Mouse (Mus musculus): ENCODE results near the gene Tab1.

Tab1 gene

DNA sequence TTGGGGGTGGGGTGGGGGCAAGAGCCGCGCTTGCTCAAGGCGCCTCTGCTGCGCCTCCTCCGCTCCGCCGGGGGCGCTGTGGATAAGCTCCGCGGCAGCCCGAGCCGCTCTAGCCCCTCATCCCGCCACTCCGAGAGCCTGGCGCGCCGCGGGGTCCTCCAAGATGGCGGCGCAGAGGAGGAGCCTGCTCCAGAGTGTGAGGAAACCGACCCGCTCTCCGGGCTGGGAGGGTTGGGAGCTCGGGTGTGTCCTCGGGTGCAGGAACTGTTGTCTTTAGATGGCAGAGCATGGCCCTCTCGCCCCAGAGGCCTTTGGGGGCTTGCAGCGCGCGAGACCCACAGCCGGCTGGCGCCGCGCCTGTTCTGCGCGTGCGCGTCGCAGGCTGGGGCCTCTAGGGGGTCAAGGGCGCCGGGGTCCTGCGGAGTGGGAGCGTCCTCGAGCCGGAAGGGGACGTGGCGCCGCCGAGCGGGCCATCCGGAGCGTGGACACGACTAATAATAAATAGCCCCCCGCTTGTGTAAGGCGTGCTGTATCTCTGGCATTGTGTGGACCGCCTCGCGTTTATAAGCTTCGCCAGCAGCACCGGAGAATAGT, at the start of gene Tab1:
Gene Tab1 (plus strand): TSS at position 135 of the 594 bp plus-strand sequence.
- peak; percentile 91 for DNase-seq

DNA sequence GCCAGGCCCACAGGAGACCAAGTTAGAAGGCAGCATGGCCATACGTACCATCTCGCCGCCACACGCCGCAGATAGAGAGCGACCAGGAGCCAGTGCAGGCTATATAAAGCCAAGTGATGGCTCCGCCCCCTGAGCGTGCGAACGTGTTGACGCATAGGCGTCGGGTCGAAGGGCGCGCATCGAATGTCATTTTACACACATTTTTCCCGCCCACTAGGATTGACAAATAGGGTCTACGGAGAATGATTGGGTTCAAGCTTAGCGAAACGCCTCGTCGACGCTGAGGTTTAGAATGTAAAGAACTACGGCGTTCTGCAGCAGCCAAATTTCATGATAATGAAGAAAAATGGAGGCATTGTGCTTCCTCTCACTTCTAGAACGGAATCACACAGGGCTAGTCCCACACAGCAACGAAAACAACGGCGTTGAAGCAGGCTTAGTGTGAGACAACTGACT, 49.6 kb upstream of the Tab1 start:
- DNase-seq = peak; percentile 97

DNA sequence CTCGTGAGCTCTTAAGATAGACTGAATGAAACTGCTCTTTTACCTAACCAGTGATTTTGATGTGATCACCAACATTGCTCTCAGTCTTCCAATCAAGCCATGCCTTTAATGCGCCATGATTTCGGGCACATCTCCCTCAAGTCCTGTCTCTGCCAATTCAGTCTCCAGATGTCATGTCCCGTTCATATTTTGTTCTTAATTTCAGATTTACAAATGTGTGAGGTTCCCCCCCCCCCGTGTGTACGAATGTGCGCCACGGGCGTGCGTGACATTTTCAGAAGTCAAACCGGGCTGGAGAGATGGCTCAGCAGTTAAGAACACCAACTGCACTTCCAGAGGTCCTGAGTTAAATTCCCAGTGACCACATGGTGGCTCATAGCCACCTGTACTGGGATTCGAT, 49.2 kb upstream of the Tab1 start:
- DNase-seq = no peak

DNA sequence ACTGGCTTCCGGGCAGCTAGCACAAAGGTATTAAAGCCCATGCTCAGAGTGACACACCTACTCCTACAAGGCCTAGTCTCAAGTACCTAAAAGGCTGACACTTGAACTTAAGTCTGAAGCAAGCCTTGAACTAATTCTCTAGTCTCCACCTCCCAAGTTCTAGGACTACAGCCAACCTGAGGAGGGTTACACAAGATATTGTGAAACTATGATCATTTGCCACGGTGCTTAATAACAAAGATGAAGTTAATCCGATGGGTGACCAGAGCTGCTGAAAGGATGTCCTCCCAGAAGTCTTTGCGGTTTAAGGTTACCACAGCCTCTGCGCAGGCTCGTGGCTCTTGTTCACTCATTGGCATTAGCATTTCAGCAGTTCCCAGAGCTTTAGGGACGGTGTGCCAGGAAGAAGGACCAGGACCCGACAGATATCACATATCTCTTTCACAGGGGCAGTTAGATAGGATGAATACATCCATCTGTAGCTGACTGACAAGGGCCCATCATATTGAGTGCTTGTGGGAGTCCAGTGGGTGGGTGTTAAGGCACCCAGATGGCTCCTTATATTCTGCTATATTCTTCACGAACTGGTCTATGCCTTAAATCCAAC, 45.4 kb upstream of the Tab1 start:
- DNase-seq = no peak

DNA sequence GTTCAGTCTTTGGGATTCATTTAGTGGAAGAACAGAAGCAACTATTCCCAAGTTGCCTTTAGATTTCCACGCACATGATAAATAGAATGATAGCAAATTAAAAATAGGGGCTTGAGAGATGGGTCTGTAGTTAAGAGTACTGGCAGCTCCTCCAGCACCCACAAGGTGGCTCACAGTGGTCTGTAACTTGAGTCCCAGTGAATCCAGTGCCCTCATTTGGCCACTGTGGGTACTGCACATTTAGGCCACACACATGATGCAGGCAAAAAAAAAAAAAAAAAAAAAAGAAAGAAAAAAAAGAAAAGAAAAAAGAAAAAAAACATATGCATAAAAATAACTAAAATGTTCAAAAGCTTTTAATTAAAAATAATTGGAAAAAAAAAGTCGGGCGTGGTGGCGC, 44.3 kb upstream of the Tab1 start:
- DNase-seq = peak; percentile 89

DNA sequence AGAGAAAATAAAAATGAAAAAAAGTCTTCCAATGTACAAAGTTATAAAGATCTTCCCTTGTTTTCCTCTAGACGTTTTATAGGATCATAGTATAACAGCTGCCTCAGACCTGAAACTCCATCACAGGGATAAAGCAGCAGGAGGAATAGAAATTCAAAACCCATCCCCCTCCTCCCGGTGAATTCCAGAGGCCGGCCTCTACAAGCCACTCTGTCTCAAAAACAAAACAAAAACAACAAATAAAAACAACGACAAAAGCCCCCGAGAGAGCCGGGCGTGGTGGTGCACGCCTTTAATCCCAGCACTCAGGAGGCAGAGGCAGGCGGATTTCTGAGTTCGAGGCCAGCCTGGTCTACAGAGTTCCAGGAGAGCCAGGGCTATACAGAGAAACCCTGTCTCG, 42.8 kb upstream of the Tab1 start:
- no peak for DNase-seq

DNA sequence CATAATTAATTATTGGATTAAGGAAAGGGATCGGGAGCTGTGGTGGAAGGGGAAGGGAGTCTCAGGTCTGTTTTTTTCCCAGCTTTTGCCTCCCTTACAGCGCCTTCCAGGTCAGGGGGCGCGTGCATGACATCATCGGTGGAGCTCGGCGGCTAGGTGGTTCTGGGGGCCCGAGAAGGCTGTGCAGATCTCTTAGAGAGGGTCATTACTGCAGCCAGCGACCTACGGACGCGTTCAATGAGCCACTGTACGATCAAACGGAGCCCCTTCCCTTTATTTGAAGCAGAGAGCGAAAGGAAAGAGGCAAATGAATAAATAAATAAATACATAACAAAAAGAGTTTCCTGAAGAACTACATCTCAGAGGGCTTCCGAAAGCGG, 42.2 kb upstream of the Tab1 start:
- no peak for DNase-seq

DNA sequence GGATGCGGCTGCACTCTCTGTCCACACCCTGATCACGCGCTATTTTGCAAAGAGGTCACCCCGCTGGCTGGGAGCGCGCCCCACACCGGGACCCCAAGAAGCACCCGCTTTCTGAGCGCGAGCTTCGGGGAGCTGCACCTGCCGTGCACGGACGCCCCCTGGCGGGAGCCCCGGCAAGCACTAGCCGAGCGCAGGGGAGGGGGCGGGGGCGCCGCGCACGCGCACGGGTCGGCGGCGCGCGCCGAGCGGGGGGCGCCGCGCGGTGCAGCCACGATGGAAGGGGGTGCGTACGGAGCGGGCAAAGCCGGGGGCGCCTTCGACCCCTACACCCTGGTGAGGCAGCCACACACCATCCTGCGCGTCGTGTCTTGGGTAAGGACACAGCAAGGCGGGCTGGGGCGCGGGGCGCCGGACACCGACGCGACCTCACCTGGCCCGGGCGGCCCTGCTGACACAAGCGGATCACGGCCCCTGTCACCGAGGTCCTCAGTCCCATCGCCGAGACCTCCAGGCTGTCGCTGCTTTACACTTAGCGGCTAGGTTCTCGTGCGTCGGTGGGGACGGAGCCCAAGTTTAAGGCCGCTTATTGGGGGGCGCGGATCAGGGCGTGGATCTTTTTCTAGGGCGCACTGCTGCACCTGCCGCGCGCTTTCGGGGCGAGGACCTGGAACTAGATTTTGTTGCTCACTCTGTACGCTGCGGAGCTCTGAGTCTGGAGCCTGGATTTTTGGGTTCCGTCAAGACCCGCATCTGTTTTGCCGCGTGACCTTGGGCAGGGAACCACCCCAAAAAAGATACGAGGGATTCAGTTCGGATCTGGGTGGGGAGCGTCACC, 41.6 kb upstream of the Tab1 start, which contains the start of the genes Syngr1 and Rpl3:
Gene Syngr1 (plus strand): TSS at position 214 of the 835 bp plus-strand sequence.
Gene Rpl3 (minus strand): TSS at position 748 of the 835 bp plus-strand sequence.
- peak; percentile 60 for DNase-seq

DNA sequence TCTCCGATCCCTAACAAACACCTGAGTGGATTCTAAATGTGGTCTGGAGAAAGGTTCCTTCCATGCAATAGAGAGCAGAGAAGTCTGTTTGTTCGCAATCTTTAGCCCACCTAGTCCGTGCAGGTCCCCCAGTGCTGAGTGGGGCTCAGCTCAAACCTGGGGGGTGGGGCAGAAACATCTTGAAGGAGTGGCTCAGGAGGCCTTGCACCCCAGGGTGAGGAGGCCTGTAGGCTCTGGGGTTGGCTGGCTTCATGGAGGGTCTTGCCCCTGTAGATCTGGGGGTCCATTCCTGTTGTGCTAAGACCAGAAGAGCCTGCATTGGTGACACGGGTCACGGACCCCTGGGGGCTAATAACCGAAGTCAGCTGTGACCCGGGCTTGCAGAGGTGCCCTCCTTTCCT, 40.9 kb upstream of the Tab1 start:
- DNase-seq = no peak

DNA sequence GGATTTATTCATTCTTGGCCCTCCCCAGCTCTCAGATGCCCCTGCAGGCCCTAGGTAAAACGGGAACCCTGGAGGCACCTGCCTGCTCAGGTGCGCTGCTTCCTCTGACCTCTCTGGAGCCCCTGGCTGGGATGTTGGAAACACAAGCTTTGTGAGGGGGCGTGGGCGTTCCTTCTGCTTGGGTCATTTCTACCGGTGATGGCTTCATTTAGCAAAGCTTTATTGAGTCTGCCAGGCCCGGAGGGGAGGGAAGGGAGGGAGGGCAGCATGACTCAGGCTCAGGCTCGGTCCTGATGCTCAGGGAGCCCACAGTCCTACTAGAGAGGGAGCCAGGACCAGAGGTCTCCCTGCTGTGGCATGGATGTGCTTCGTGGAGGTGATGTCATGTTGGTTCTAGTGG, 40.3 kb upstream of the Tab1 start:
- DNase-seq = no peak

DNA sequence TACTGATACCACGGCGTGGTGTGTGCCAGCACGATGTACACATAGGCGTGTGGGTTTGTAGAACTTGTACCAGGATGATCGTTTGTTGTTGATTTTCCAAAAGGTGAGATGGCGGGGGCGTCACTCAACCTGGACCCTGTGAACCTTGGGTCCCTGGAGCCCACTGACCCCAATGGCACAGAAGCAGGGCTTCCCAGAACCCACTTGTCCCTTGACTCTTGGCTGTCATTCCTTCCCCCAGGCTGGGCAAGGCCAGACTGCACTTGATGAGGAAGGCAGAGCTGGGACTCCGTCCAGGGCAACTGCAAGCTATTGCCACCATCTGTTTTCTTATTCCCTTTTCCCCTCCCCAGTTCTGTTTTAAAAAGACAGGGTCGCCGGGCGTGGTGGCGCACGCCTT, 38.7 kb upstream of the Tab1 start:
- no peak for DNase-seq

DNA sequence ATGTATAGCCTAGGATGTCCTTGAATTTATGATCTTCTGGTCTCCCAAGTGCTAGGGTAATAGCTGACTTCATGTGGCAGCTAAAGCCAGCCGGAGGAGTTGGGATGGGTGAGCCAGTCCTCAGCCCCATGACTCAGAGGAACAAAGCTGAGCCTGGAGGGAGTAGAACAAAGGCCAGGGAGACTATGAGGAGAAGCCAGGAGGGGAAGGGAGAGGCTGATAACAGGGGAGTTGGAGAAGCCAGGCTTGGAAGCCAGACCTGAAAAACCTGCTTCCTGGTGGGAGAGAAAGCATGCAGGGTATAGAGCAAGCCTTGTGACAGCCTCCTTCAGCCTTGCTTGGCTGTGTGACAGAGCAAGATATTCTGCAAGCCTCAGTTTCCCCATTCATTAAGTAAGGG, 37.3 kb upstream of the Tab1 start:
- no peak for DNase-seq

DNA sequence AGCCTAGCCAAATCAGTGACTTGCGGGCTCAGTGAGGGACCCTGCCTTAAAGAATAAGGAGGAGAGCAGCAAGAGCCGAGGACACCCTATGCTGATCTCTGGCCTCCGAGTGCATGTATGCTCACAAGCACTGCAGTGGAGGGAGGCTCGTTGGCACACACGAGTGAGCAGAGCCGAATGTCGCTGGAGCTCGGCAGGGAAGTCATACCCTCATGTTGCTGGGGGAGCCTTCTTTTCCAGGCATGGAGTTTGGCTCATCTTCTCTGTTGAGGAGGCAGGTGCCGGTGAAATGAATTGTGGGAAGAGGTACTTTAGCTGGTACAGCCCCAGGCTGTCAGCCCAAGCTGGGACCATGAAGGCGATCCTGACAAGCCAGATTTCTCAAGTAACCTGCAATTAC, 36.5 kb upstream of the Tab1 start:
- no peak for DNase-seq

DNA sequence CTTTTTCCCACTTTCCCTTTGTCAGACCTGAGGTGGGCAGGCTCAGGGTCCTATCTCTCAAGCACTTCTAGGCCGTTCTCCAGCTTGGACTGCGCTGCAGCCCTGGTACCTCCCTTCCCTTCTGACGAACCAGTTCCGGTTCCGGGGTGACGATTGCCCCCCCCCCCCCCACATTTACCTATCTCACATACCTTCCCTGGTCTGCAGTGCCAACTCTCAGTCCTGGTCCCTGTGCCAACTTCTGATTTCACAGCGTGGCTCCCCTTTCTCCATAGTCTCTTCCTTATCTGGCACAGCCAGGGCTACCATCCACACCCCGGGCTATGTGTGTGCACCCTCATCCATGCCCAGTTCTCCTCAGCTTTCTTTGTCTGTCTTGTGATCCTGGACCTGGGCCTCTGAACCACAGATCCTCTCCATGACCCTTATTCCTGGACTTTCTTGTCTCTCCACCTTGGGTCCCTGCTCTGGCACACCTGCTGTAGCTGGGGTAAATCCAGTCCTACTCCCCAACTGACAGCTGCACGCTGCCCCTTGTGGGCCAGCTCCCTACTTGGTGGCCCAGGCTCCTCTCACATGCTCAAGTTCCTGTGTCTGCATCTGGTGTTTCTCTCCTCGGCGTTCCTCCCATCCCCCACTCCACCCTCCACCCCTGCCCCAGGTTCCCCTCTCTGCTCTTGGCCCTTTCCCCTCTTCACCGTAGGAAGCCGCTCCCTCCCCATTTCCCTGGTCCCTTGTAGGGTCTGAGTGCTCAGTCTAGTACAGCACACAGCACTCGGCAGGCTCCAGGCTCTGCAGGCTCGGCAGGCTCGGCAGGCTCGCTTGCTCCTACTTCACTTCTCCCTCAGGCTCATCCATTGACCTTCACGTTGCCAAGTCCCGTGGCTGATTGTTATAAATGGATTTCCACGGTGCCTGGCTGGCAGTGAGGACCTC, 35.7 kb upstream of the Tab1 start:
- no peak for DNase-seq

DNA sequence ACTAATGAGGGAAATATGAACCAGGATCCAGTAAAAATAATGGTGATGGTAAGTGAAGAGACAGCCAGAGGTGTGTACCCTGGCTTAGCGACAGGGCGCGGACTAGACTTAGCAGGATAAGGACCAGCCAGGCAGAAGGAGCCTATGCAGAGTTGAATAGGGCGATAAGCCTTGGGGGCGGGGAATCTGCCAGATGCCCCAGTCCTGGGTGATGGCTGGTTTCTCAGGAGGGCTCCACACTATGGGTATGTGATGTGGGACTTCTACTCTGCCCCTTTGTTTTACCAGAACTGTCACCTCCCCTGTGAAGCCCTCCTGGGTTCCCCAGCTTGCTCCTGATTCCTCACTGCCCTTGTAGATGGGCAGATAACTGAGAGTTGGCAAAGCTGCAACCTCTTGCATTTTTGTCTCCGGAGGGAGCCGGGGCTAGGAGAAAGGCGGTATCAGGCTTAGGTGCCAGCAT, 34.9 kb upstream of the Tab1 start:
- DNase-seq = no peak

DNA sequence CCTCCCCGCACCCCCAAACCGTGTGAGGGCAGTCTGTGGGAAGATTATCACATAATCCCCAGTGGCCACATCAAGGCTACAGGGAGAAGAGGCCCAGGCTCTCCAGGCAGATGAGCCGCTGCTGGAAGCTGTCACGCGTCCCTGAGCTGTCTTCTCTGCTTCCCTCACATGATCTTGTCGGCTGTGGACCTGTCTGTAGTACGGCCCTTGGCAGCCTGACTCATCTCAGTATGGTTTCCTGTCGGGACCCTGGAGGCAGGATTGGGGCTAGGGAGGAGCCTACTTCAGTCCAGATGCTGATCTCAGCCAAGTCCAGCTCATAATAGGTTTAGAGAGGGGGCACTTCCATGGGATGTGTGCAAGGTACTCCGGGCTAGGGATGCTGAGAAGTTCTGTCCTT, 34.1 kb upstream of the Tab1 start:
- DNase-seq = no peak

DNA sequence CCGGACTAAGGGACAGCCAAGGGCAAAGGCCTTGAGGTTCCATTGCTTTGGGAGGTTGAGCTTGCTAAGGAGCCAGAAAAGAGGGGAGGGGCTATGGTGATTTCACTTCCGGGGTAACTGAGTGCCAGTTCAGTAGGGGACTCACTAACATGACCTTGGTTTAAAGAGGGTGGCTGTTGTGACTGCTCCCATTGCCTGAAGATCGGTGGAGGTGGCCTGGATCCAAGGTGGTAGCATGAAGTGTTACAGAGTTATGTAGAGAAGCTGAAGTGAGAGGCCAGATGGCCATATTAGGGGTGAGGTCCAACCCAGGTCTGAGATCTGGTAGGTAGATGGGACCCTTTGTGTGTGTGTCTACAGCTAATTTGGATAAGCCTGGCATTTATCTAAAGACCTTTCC, 33.5 kb upstream of the Tab1 start:
- DNase-seq = no peak

DNA sequence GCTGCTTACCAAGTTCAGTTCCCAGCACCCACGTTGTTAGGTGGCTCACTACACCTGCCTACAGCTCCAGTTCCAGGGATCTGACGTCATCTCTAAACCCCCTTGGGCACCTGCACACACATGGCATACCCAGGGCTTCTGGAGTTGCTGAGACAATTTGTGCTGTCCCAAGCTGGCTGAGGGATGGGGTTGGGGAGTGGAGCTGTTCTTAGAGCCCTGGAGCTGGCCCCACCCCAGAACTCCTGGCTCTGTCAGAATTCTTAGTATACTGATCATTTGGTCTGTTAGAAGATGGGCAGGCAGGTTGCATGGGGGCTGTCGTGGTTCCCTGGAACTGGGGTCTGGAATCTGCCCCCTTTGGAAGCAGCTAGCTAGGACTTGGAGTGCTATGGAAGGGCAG, 32.7 kb upstream of the Tab1 start:
- no peak for DNase-seq

DNA sequence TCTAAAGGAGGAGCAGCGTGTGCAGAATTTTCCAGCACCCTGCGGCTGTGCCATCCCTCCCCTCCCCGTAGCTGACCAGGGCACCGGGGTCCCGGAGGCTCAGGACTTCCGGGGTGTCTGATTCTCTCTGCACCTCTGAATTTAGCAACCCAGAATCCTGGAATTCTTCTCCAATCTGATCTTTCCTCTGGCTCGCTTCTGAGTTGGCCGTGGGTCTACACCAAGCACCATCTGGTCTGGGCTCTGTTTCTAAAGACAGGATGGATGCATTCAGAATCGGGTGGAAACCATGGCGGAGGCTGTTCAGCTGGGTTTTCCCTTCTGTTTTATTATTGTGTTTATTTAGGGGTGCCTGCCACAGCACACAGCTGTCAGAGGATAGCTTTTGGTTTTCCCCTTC, 32.1 kb upstream of the Tab1 start:
- no peak for DNase-seq

DNA sequence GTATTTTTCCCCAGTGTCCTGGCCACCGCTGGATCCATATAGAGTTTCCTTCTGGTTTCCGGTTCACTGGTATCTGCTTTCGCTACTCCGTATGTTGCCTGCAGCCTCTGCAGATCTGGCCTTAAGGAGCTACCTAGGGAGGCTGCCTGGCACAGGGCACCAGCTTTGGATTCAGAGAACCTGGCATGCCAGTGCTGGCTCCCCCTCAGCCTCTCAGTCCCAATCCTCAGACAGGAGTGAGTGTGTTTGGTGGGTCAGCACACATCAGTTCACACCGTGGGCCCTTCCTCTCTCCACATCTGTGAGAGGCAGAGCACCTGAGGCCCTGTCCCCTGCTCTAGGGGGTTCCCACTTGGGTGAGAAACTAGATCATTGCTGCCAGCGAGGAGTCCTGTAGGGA, 31.4 kb upstream of the Tab1 start:
- no peak for DNase-seq

DNA sequence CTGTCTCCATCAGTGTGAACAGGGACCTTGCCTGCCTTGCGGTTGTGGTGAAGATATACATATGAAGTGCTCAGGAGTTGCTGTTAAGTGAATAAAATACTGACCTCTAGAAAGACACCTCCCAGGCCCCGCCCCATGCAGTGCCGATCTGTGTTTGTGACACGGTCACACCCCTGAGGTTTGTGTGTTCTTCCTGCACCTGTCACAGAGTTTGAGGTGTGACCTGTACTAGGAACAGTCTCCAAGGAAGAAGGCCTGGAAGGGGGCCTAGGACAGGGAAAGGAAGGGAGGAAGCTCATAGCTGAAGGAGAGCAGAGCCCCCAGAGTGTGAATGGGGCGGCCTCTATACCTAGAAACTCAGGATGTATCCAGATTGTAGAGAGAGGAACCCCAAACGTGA, 30.4 kb upstream of the Tab1 start:
- no peak for DNase-seq

DNA sequence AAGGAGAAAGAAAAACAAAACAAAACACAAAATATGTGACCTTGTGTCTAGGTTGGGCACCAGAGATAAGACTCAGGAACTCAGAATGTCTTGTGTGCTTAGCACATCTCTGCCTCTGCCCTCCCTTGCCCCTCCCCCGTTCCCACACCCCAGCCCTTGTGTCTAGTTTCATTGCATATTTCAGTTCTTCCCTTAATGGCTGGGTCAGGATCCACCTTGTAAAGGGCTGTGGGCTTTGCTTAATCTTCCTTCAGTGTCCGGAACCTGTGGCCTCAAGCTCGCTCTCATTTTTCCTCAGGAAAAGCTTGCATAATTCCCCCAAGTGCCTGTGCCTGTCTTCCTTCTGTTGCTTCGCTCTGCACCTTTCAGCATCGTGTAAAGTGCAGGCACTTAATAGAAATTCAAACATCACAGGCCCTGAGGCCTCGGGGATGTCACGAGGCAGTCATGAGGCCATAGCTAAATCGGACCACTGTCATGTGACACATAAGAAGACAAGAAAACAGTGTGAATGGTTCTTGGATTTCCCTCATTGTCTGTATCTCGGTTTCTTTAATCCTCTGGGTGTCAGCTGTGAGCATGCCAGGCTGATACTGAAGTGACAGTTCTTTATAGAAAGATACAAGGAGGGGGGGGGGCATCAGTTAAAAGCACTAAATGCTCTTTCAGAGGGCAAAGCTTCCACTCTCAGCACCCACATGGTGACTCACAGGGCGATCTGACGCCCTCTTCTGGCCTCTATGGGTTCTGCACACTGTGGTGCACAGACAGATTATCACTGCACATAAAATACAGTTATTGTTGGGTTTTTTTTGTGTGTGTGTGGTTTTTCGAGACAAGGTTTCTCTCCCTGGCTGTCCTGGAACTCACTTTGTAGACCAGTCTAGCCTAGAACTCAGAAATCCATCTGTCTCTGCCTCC, 27.2 kb upstream of the Tab1 start:
- no peak for DNase-seq
